Mouse (Mus musculus) thymus, adult 2 months (tissue): ENCODE data around the gene Mansc1. TPM values are rescaled to one million over a fixed set of nuclear protein-coding genes. Genes with fewer than 3 reads are reported as not detected.

Source experiments
- DNase-seq: peaks from one replicate; pipeline ENCODE4 v3.0.0; 2021
- H3K27ac ChIP-seq: fragments of 200-500 bp; 2 replicates; pipeline ENCODE4 v1.5.1; 2012; ENCODE audit warnings: low read length, control low read depth; ENCODE audit not compliant: control insufficient read depth, insufficient read depth
- H3K27me3 ChIP-seq: fragments of 200-500 bp; 2 replicates; pipeline ENCODE4 v1.6.1; 2012; ENCODE audit warnings: mild to moderate bottlenecking, low read length, moderate library complexity, mixed read lengths; ENCODE audit not compliant: control insufficient read depth, insufficient read depth
- H3K36me3 ChIP-seq: fragments of 200-500 bp; 2 replicates; pipeline ENCODE4 v1.6.1; 2012; ENCODE audit warnings: mild to moderate bottlenecking, low read length, moderate library complexity; ENCODE audit not compliant: control insufficient read depth, insufficient read depth
- H3K4me1 ChIP-seq: fragments of 200-500 bp; replicated peaks from 2 replicates; pipeline ENCODE4 v1.6.1; 2012; ENCODE audit warnings: low read length; ENCODE audit not compliant: control insufficient read depth, insufficient read depth
- H3K4me3 ChIP-seq: fragments of 200-500 bp; 2 replicates; pipeline ENCODE4 v1.5.1; 2012; ENCODE audit warnings: mild to moderate bottlenecking, low read length, control low read depth, moderate library complexity; ENCODE audit not compliant: control insufficient read depth, insufficient read depth
- CTCF ChIP-seq: fragments of 200-500 bp; IDR thresholded peaks from 2 replicates; pipeline ENCODE4 v1.5.1; 2012; ENCODE audit warnings: mild to moderate bottlenecking, control low read depth, low read length, moderate library complexity, borderline replicate concordance; ENCODE audit not compliant: control insufficient read depth, poor library complexity, insufficient read depth; ENCODE audit errors: extremely low read depth
- POLR2A ChIP-seq: fragments of 200-500 bp; IDR thresholded peaks from 2 replicates; pipeline ENCODE4 v1.6.1; 2012; ENCODE audit warnings: mild to moderate bottlenecking, low read length, control low read depth, moderate library complexity; ENCODE audit not compliant: control insufficient read depth, poor library complexity, insufficient read depth; ENCODE audit errors: extremely low read depth
- WGBS: fragments of 180-500 bp; shearing (Covaris S2); methylation state at CpG from one replicate; pipeline ENCODE4 v1.1.7; 2018; 5-methylcytosine and 5-hydroxymethylcytosine counted together
- polyA plus RNA-seq: library from polyadenylated mRNA; depleted of rRNA; stranded (reverse); fragments of >200 nt; gene quantifications from 2 replicates; pipeline ENCODE4 v1.2.3, GENCODE M21; 2012

Mansc1 gene
- polyA plus RNA-seq, 1 experiment = 3.4 TPM

- WGBS = 77% methylated on average over 9 of the region's 9 CpGs
- DNase-seq = no peak
- no peak for TF ChIP-seq CTCF
- no peak for TF ChIP-seq POLR2A
- Histone ChIP-seq H3K4me3 (no peak overlapping the region), H3K36me3 (no peaks in the 10 kb centered on the region), H3K27me3 (no peaks in the 10 kb centered on the region), H3K4me1 (peaks cover 4% of the 10 kb centered on the region; the same call in 1 of the 2 replicates), H3K27ac (no peak overlapping the region)
Observed at GRCm38 (mm10) chr6:134630447-134630846, 1.8 kb downstream of the Mansc1 start.

GRCm38 (mm10) chr6:134626564-134626963, 5.7 kb downstream of the Mansc1 start:
- TF ChIP-seq CTCF (no peak), POLR2A (no peak)

DNA sequence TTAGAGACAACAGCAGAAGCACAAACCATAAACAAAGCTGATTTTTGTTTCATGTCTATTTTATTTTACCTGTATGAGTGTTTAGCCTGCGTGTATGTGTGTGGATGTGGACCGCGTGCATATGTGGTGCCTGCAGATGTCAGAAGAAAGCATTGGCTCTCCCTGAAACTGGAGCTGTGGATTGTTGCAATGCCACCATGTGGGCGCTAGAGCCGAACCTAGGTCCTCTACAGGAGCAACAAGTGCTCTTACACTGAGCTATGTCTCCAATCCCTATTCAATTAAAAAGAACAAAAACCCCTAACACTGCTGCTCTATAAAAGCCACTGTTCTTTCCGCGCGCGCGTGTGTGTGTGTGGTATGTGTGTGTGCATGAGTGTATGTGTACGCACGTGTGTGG, 6.9 kb downstream of the Mansc1 start:
- Histone ChIP-seq H3K27me3 (no peaks in the 10 kb centered on the region), H3K4me1 (no peaks in the 10 kb centered on the region), H3K4me3 (no peak overlapping the region), H3K27ac (no peak overlapping the region), H3K36me3 (no peaks in the 10 kb centered on the region)
- no peak for TF ChIP-seq CTCF
- no peak for TF ChIP-seq POLR2A
- 96% methylated on average over 12 of the region's 12 CpGs for WGBS
- DNase-seq = no peak

More at GRCm38 (mm10) chr6:134626564-134626963, 5.7 kb downstream of the Mansc1 start:
- Histone ChIP-seq H3K4me3 (no peak overlapping the region), H3K27ac (no peak overlapping the region), H3K36me3 (no peaks in the 10 kb centered on the region), H3K4me1 (no peaks in the 10 kb centered on the region), H3K27me3 (no peaks in the 10 kb centered on the region)
- 100% methylated on average over 1 of the region's 1 CpGs for WGBS
- no peak for DNase-seq

DNA sequence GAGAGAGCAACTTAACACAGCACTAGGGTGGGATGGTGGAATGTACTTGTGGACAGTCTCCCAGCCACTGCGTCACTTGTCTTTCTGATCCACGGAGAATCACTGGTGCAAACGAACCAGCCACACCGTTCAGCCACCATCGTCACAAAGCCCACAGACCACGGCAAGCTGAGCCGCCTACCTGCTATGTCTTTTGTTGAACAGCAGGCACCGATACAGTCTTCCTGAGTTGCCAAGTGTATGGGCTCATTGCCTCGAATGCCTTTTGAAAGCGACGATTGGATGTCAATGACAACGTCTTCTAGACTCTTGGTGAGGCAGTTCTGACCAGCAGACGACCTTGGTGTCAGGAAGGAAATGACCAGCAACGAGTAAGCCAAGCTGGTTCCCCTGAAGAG, 10.7 kb downstream of the Mansc1 start:
- WGBS = 86% methylated on average over 14 of the region's 14 CpGs

DNA sequence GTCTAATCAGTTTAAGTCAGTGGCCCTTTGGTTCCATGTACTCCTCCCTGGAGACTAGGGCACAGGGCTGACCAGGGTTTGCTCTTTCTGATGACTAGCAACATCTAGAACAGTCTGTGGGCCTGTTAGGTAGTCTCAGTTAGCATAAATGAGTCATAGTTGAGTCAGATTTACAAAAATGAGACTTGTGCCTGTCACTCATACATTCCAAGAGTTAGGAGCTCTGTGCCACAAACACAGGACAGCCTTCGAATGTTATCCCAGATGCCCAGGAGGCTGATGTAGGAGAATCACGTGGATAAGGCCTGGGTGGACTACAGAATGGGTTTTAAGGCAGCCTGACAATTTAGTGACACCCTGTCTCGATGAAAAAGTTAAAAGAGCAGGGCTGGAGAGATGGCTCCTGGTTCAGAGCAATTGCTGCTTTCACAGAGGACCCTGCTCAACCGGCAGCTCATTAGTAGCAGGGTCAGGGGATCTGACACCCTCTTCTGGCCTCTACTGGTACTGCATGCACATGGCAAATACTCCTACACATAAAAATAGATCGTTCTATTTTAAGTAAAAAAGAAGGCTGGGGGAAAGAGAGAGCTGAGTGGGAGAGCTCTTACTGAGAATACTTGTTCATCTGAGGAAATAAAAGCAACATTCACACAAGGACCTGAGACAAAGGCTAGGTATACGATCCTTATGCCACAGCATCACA, 11.3 kb downstream of the Mansc1 start:
- no peak overlapping the region for H3K4me3 ChIP-seq
- no peaks in the 10 kb centered on the region for H3K36me3 ChIP-seq
- H3K27me3 ChIP-seq = no peaks in the 10 kb centered on the region
- no peaks in the 10 kb centered on the region for H3K4me1 ChIP-seq
- WGBS = 90% methylated on average over 6 of the region's 6 CpGs
- H3K27ac ChIP-seq = no peak overlapping the region
- DNase-seq = peak; percentile 33
- no peak for TF ChIP-seq POLR2A
- no peak for TF ChIP-seq CTCF

More for the DNA sequence above, 10.7 kb downstream of the Mansc1 start:
- no peak for DNase-seq
- Histone ChIP-seq H3K4me1 (no peaks in the 10 kb centered on the region), H3K27me3 (no peaks in the 10 kb centered on the region), H3K36me3 (no peaks in the 10 kb centered on the region), H3K27ac (no peak overlapping the region), H3K4me3 (no peak overlapping the region)
- TF ChIP-seq POLR2A (no peak), CTCF (no peak)

- Histone ChIP-seq H3K4me3 (no peak overlapping the region), H3K4me1 (no peaks in the 10 kb centered on the region), H3K27me3 (no peaks in the 10 kb centered on the region), H3K27ac (no peak overlapping the region), H3K36me3 (no peaks in the 10 kb centered on the region)
- DNase-seq = no peak
- TF ChIP-seq CTCF (no peak), POLR2A (no peak)
- WGBS = 90% methylated on average over 3 of the region's 3 CpGs
Observed at GRCm38 (mm10) chr6:134620129-134620528, 12.2 kb downstream of the Mansc1 start.

- no peaks in the 10 kb centered on the region for H3K4me1 ChIP-seq
- H3K4me3 ChIP-seq = no peak overlapping the region
- no peak for TF ChIP-seq CTCF
- TF ChIP-seq POLR2A = no peak
- no peaks in the 10 kb centered on the region for H3K36me3 ChIP-seq
- no peak for DNase-seq
- H3K27ac ChIP-seq = no peak overlapping the region
- 73% methylated on average over 3 of the region's 3 CpGs for WGBS
- no peaks in the 10 kb centered on the region for H3K27me3 ChIP-seq
Observed at GRCm38 (mm10) chr6:134617589-134617988, 14.7 kb downstream of the Mansc1 start.
